Mouse (Mus musculus) intestine, postnatal 0 days (tissue): Measurements from ENCODE around the gene Fau. TPM values are rescaled to one million over a fixed set of nuclear protein-coding genes. Genes with fewer than 3 reads are reported as not detected.

Experiments
- ATAC-seq: fragments of 200-750 bp; cut with Nextera tagmentation; 2 replicates; pipeline ENCODE4 v1.8.0; 2017; ENCODE audit warnings: mild to moderate bottlenecking, moderate TSS enrichment, moderate library complexity
- H3K27ac ChIP-seq: fragments of 300-500 bp; sonication (generic); 2 replicates; pipeline ENCODE4 v1.5.1; 2014; ENCODE audit warnings: mild to moderate bottlenecking, low read depth, low read length, moderate library complexity
- H3K27me3 ChIP-seq: fragments of 300-500 bp; sonication (generic); replicated peaks from 2 replicates; pipeline ENCODE4 v1.6.1; 2014; ENCODE audit warnings: low read length, mixed read lengths; ENCODE audit not compliant: control insufficient read depth, insufficient read depth
- H3K36me3 ChIP-seq: fragments of 300-500 bp; sonication (generic); 2 replicates; pipeline ENCODE4 v1.6.1; 2014; ENCODE audit warnings: mild to moderate bottlenecking, moderate library complexity; ENCODE audit not compliant: control insufficient read depth, insufficient read depth
- H3K4me1 ChIP-seq: fragments of 300-500 bp; sonication (generic); replicated peaks from 2 replicates; pipeline ENCODE4 v1.6.1; 2014; ENCODE audit warnings: antibody characterized with exemption, low read length, mixed read lengths; ENCODE audit not compliant: control insufficient read depth, insufficient read depth
- H3K4me2 ChIP-seq: fragments of 300-500 bp; sonication (generic); replicated peaks from 2 replicates; pipeline ENCODE4 v1.6.1; 2014; ENCODE audit warnings: low read depth, mild to moderate bottlenecking, moderate library complexity
- H3K4me3 ChIP-seq: fragments of 300-500 bp; sonication (generic); 2 replicates; pipeline ENCODE4 v1.5.1; 2014; ENCODE audit warnings: low read depth, low read length
- H3K9ac ChIP-seq: fragments of 300-500 bp; sonication (generic); 2 replicates; pipeline ENCODE4 v1.6.1; 2014; ENCODE audit warnings: mild to moderate bottlenecking, low read depth, low read length
- H3K9me3 ChIP-seq: fragments of 300-500 bp; sonication (generic); 2 replicates; pipeline ENCODE4 v1.6.1; 2016; ENCODE audit warnings: mixed run types; ENCODE audit not compliant: control insufficient read depth
- CTCF ChIP-seq: sonication (generic); IDR thresholded peaks from 2 replicates; pipeline ENCODE4 v1.5.1; 2016; ENCODE audit warnings: low read depth, mild to moderate bottlenecking, control low read depth, antibody characterized with exemption, moderate library complexity
- WGBS: fragments of 180-500 bp; shearing (Covaris S2); extraction: QIAGEN DNeasy Blood & Tissue Kit; methylation state at CpG from one replicate; pipeline ENCODE4 v1.1.7; 2014; 5-methylcytosine and 5-hydroxymethylcytosine counted together
- polyA plus RNA-seq: library from polyadenylated mRNA; unstranded; fragments of >200 nt; fragmentation: Nextera tagmentation; extraction: Ambion mirVana; gene quantifications from 2 replicates; pipeline ENCODE4 v1.2.1, GENCODE M21; 2015

Fau gene
- polyA plus RNA-seq, 1 experiment from 2014 or later = 964 TPM

GRCm38 (mm10) chr19:6016532-6016931 lies 41.1 kb upstream of the Fau start:
- 66% methylated on average over 7 of the region's 7 CpGs for WGBS
- H3K4me3 ChIP-seq = no peak overlapping the region

GRCm38 (mm10) chr19:6018142-6019089 lies 39.2 kb upstream of the Fau start:
- 0 out of 2 replicates have a peak, but pooled peaks have one; percentile 16 for ATAC-seq
- Histone ChIP-seq H3K9me3 (no peaks in the 10 kb centered on the region), H3K4me2 (0 out of 2 replicates have a peak overlapping the region, but pooled peaks have one; percentile 13), H3K36me3 (no peaks in the 10 kb centered on the region; the same call in 1 of the 2 replicates), H3K9ac (no peak overlapping the region), H3K27me3 (no peaks in the 10 kb centered on the region), H3K4me1 (no peaks in the 10 kb centered on the region), H3K27ac (no peak overlapping the region), H3K4me3 (no peak overlapping the region)
- peak; percentile 95 for TF ChIP-seq CTCF
- 32% methylated on average over 15 of the region's 15 CpGs for WGBS

More at GRCm38 (mm10) chr19:6016532-6016931, 41.1 kb upstream of the Fau start:
- H3K9me3 ChIP-seq = no peaks in the 10 kb centered on the region
- no peak overlapping the region for H3K9ac ChIP-seq
- no peaks in the 10 kb centered on the region for H3K27me3 ChIP-seq
- H3K4me1 ChIP-seq = no peaks in the 10 kb centered on the region
- TF ChIP-seq CTCF = peak; percentile 53
- H3K27ac ChIP-seq = no peak overlapping the region
- H3K36me3 ChIP-seq = no peaks in the 10 kb centered on the region; the same call in 1 of the 2 replicates
- ATAC-seq = no peak
- peak overlapping the region; percentile 89 for H3K4me2 ChIP-seq

GRCm38 (mm10) chr19:6020276-6020675 lies 37.4 kb upstream of the Fau start:
- Histone ChIP-seq H3K4me2 (no peak overlapping the region), H3K9me3 (no peaks in the 10 kb centered on the region), H3K9ac (no peak overlapping the region), H3K36me3 (no peaks in the 10 kb centered on the region), H3K27me3 (no peaks in the 10 kb centered on the region), H3K4me3 (no peak overlapping the region), H3K27ac (no peak overlapping the region), H3K4me1 (no peaks in the 10 kb centered on the region)
- WGBS = 41% methylated on average over 3 of the region's 3 CpGs
- ATAC-seq = no peak
- peak; percentile 62 for TF ChIP-seq CTCF

- Histone ChIP-seq H3K4me3 (no peak overlapping the region), H3K4me2 (no peak overlapping the region), H3K9me3 (no peaks in the 10 kb centered on the region), H3K36me3 (no peaks in the 10 kb centered on the region), H3K27me3 (no peaks in the 10 kb centered on the region), H3K4me1 (no peaks in the 10 kb centered on the region), H3K9ac (no peak overlapping the region), H3K27ac (no peak overlapping the region)
- TF ChIP-seq CTCF = no peak
- ATAC-seq = no peak
- 63% methylated on average over 8 of the region's 8 CpGs for WGBS
Measured at GRCm38 (mm10) chr19:6023059-6023458, 34.6 kb upstream of the Fau start.

- no peak overlapping the region for H3K27ac ChIP-seq
- no peaks in the 10 kb centered on the region for H3K4me1 ChIP-seq
- no peak overlapping the region for H3K4me2 ChIP-seq
- no peak for ATAC-seq
- no peak overlapping the region for H3K9ac ChIP-seq
- no peaks in the 10 kb centered on the region for H3K9me3 ChIP-seq
- no peak overlapping the region for H3K4me3 ChIP-seq
- TF ChIP-seq CTCF = no peak
- WGBS = 85% methylated on average over 7 of the region's 7 CpGs
- H3K36me3 ChIP-seq = no peaks in the 10 kb centered on the region
- no peaks in the 10 kb centered on the region for H3K27me3 ChIP-seq
Measured at GRCm38 (mm10) chr19:6023930-6024329, 33.7 kb upstream of the Fau start.

GRCm38 (mm10) chr19:6028991-6029390 lies 28.7 kb upstream of the Fau start:
- Histone ChIP-seq H3K36me3 (no peaks in the 10 kb centered on the region), H3K9me3 (no peaks in the 10 kb centered on the region), H3K4me1 (no peaks in the 10 kb centered on the region), H3K4me2 (no peak overlapping the region), H3K27ac (no peak overlapping the region), H3K9ac (no peak overlapping the region), H3K4me3 (no peak overlapping the region), H3K27me3 (no peaks in the 10 kb centered on the region)
- WGBS = 65% methylated on average over 6 of the region's 6 CpGs
- no peak for ATAC-seq
- TF ChIP-seq CTCF = no peak
